Mouse (Mus musculus) kidney, postnatal 36 days (tissue): ENCODE results near the gene Sparc.
"Not testable (repeated sequence)": the region's sequence is repeated elsewhere in the genome, so short reads cannot be mapped to it uniquely, and the experiment has no call there.

Source experiments
- DNase-seq, 2 experiments: peaks; one replicate each; pipeline ENCODE4 v3.0.0; 2021 to 2022; ENCODE audit warnings: mixed read lengths in 2 of 2

Gene Sparc

DNA sequence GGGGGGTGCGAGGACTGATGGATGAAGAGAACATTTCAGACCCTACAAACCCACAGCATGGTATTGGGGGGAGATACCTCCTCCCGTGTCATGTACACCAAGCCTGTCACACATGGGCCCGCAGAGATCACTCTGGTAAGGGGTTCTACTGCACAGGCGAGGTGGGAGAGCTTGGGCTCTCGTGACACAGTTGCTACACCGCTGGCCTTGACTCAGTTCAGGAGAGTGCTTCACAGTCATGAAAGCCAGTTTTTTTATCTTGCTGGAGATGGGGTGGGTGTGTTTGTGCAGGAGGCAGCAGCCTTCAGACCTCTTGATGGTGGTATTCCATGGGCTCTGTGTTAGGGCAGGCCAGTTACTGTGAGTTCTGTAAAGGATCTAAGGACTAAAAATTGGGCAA, 13.1 kb upstream of the Sparc start:
- no peak for DNase-seq

- no peak for DNase-seq
Observed at GRCm38 (mm10) chr11:55432981-55433380, 10.0 kb upstream of the Sparc start.

GRCm38 (mm10) chr11:55429973-55430372, 7.0 kb upstream of the Sparc start:
- no peak for DNase-seq

DNA sequence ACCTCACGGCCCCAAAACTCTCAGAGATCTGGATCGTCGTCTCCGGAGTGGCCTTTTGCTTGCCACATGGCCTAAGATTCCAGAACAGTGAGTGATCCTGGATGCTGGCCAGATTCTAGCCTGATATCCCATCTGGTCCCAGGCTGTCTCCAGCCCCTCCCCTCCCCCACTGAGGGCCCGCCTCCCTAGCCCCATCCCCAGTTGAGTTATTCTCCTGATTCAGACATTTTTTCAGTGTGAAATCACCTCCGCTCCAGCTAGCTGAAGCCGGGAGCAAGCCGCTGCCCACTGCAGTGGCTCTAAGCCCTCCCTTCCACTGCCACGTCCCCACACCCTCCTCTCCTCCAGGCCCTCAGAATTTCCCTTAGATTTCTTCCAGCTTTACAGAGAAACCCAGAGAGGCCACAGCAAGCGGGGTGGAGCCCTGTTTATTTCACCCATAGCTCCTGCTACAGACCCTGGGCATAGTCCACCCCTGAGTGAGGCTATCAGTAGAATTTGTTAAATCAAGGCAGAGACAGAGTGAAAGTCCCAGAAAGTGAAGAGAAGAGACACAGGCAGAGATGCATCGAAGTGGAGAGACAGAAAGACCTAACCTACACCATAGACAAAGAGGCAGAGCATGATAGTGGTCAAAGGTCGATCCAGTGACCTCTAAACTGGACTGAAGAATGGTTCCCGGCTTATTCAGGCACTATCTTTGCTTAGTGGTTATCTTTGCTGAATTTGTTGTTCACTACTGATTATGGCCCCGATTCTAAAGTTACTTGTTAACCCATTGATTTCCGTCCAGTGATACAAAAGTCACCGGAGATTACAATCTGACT, 5.4 kb upstream of the Sparc start:
- peak; percentile 91 to 94 for DNase-seq

DNA sequence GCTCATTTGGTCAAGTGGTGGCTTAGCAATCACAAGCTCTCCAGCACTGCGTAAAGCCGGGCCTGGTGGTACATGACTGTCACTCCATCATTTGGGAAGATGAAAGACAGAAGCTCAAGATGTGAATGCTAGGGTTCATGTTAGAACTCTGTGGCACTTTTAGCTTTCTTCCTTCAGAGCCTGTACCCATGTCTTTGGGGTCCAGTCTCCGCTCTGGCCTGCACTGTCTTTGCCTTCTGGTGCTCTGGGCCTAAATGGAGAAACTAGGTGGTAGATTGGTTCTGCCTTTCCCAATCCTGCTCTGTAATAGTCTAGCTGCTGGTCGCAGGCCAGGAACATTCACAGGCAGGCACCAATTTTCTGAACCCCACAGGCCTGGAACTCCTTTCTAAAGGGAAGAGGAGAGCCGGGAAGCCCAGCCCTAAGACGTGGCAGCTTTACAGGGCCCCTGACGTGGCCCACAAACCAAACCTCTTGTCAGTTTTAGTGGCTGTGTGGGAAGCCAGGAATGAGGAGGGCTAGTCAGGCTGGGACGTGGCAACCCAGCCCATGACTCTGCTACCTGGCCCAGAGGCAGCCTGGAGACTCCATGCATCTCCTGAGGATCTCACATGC, 1.9 kb upstream of the Sparc start:
- no peak for DNase-seq

GRCm38 (mm10) chr11:55423756-55424155, 773 bp upstream of the Sparc start:
- peak in 1 of 2 experiments; percentile 35 for DNase-seq

DNA sequence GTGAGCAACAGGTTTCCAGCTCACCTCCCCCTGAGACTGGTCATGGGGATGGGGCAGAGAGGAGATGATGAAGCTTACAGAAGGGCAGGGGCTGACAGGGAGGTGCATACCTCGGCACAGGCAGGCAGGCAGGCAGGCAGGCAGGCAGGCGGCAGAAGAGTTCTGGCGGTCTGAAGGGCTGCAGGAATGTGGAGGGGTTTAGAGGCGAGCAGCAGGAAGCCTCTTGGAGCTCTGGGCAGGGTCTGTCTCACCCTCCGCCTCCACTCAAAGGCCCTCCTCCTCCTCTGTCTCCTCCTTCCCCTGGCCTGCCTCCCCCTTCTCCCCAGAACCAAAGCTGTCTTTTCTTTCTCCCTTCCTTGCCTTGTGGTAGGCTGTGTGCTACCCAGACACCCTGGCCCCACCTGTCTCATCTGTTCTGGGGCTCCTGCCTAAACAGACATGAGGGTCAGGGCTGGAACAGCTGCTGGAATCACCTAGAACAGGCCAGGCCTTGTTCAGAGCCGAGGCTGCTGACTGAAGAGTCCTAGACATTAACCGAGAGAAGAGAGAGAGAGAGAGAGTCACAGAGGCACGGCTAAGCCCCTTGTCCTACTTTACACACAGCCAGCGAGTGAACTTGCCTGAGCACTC, 3.2 kb downstream of the Sparc start:
- peak; percentile 73 to 77 for DNase-seq

GRCm38 (mm10) chr11:55419296-55419677, 3.7 kb downstream of the Sparc start:
- DNase-seq: no peak

DNA sequence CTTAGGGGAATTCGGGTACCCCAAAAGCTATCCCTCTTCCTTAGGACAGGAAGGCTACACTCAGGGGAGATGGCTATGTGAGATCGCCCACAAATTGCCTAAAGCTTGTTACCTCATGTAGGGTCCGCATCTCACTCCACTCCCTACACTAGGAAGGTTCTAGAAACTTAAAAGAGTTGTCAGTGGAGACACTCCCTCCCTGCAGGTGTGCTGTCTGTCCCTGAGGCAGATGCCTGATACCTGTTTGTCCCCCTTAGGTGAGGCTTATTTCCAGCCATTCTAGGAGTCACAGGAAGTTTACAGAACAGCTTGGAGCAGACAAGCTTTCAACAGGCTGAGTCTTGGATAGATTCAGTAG, 4.3 kb downstream of the Sparc start:
- DNase-seq: no peak

DNA sequence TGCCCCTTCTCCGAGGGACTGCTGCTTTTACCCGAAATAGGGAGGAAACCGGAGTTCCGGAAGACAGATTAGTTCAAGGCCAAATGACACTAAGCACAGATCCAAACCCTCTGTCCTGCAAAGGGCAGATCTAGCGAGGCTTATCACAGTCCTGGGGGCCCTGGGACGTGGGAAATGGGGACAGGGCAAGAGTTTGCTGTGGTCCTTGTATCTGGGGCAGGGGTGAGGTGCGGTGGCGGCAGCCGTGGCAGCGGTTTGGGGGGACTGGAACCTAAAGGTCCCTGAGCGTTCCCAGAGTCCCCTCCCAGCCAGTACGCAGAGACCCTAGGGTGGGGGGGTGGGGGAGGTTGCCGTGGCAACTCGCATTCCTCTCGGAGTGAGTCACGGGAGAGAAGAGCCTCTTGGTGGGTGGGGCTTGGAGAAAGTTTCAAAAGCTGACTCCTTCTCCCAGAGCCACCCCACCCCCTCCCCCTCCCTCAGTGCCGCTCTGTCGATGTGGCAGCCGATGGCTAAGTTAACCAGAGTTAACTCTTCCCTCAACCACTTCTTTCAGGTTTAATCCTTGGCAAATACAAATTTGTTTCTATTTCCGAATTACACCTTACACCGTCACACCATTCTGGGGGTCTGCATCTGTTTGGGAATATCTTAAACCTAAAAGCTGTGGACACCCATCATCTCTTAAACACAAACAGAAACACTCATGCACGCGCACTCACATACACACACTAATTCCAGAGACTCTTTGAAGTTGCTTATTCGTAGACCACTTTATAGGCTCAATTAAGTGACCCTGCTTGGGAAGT, 4.9 kb downstream of the Sparc start:
- peak; percentile 62 to 70 for DNase-seq

DNA sequence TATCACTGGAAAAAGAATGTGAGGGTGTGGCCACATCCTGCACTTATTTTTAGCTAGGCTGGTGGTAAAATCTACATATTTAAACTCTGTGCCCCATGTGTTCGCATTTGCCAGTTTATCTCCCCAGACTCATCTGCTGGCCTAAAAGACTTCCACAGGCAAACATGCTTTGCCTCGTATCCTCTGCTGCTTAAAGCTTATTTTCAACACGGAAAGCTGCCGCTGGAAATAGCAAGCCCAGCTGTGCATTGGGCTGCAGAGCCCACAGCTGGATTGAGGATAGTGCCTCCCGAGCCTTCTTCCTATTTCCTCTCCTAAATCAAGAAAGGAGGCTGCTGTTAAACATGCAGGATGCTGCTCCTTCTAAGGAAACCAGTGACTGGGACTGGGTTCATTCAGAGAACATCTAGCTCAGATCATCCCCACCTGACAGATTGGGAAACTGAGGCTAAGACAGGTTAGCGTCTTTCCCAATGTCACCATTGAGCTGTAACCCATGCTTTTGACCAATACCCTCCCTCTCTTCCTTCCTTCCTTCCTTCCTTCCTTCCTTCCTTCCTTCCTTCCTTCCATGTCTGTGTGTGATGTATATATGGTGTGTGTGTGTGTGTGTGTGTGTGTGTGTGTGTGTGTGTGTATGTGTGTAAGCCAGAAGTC, 6.2 kb downstream of the Sparc start:
- no peak for DNase-seq

DNA sequence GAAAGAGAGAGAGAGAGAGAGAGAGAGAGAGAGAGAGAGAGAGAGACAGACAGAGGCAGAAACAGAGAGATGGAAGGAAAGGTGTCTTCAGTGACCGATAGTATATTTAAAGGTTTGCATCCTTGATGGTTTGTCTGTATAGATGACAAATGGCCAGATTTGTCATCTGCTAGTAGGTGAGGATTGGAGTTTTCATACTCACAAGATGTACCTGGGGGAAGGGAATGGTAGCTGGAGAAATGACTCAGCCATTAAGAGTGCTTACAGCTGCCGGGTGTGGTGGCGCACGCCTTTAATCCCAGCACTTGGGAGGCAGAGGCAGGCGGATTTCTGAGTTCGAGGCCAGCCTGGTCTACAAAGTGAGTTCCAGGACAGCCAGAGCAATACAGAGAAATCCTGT, 7.3 kb downstream of the Sparc start:
- not testable (repeated sequence) for DNase-seq

- peak; percentile 39 to 53 for DNase-seq
Observed at GRCm38 (mm10) chr11:55415036-55415704, 7.8 kb downstream of the Sparc start.

DNA sequence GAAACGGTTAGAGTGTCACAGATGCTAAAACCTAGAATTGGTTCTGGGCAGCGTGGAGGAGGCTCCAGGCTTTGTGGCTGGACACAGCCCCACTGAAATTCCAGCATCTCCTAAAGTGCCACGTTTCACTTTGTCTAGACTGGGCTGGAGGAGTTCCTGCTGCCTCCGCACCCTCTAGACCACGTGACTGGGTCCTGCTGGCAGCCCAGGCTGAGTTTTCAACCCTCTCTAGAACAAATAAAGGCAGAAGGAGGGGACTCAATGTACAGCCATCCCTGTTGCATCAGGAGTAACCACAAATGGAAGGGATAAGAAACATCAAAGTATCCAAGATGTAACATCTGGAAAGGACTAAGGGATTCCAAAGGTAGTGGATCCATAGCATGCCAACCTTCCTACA, 8.7 kb downstream of the Sparc start:
- DNase-seq: peak; percentile 47 to 53

DNA sequence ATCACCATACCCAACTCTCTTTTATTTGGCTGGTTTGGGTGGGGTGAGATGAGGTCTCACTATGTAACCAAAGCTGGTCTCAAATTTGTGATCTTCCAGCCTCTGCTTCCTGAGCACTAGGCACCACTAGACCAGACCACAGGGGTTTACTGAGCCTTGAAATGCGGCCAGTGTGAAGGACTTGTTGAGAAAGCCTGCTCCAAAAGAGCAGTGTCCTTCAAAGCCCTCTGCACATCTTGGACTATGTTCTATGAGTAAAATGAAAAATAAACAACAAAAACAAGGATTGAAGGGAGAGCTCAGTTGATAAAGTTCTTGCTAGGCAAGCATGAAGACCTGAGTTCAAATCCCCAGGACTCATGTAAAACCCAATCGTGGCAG, 9.6 kb downstream of the Sparc start:
- no peak for DNase-seq

- no peak for DNase-seq
Observed at GRCm38 (mm10) chr11:55412680-55413415, 10.1 kb downstream of the Sparc start.

- DNase-seq: peak in 1 of 2 experiments; percentile 54
Observed at GRCm38 (mm10) chr11:55412034-55412433, 10.9 kb downstream of the Sparc start.

GRCm38 (mm10) chr11:55410502-55410901, 12.5 kb downstream of the Sparc start:
- DNase-seq: peak in 1 of 2 experiments; percentile 33

GRCm38 (mm10) chr11:55410005-55410404, 13.0 kb downstream of the Sparc start:
- no peak for DNase-seq

DNA sequence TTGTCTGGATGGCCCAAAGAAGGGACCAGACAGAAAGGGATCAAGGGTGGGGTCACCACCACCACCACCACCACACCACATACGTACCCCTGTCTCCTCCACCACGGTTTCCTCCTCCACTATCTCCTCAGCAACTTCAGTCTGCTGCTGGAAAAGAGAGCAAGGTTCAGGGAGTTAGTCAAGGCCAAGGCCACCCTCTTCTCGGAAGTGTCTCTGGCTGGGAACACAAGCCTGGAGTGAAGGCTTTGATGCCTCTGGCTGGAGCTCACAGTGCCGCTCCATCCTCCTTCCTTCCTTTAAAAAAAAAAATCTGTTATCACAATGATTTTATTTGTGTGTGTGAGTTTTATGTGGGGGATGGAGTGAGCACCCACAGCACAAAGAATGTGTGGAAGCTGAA, 15.8 kb downstream of the Sparc start:
- DNase-seq: no peak
